Mouse (Mus musculus) stomach, embryonic 14.5 days (tissue): ENCODE results near the gene Il17rd. TPM values are rescaled to one million over a fixed set of nuclear protein-coding genes. Genes with fewer than 3 reads are reported as not detected.

Experiments used
- ATAC-seq: fragments of 200-750 bp; cut with Nextera tagmentation; 2 replicates; pipeline ENCODE4 v1.8.0; 2017; ENCODE audit warnings: low read depth, moderate TSS enrichment; ENCODE audit not compliant: insufficient number of reproducible peaks, insufficient read depth, low FRiP score
- H3K27ac ChIP-seq: fragments of 300-500 bp; sonication (generic); 2 replicates; pipeline ENCODE4 v1.5.1; 2014; ENCODE audit warnings: mild to moderate bottlenecking, low read length, moderate library complexity, mixed read lengths
- H3K27me3 ChIP-seq: fragments of 300-500 bp; sonication (generic); 2 replicates; pipeline ENCODE4 v1.6.1; 2014; ENCODE audit warnings: low read length, control low read depth, mixed read lengths; ENCODE audit not compliant: control insufficient read depth, insufficient read depth
- H3K36me3 ChIP-seq: fragments of 300-500 bp; sonication (generic); 2 replicates; pipeline ENCODE4 v1.6.1; 2014; ENCODE audit warnings: mild to moderate bottlenecking, control low read depth, low read length, moderate library complexity, mixed read lengths; ENCODE audit not compliant: control insufficient read depth, insufficient read depth
- H3K4me1 ChIP-seq: fragments of 300-500 bp; sonication (generic); 2 replicates; pipeline ENCODE4 v1.6.1; 2014; ENCODE audit warnings: low read length, control low read depth, mixed read lengths; ENCODE audit not compliant: control insufficient read depth, insufficient read depth
- H3K4me2 ChIP-seq: fragments of 300-500 bp; sonication (generic); replicated peaks from 2 replicates; pipeline ENCODE4 v1.6.1; 2014; ENCODE audit warnings: low read depth, low read length, control low read depth
- H3K4me3 ChIP-seq: fragments of 300-500 bp; sonication (generic); 2 replicates; pipeline ENCODE4 v1.5.1; 2014; ENCODE audit warnings: low read depth, low read length, control low read depth
- H3K9ac ChIP-seq: fragments of 300-500 bp; sonication (generic); replicated peaks from 2 replicates; pipeline ENCODE4 v1.6.1; 2014; ENCODE audit warnings: low read depth, mild to moderate bottlenecking, control low read depth, low read length, moderate library complexity, mixed read lengths
- H3K9me3 ChIP-seq: fragments of 300-500 bp; sonication (generic); 2 replicates; pipeline ENCODE4 v1.6.1; 2016; ENCODE audit warnings: low read depth, low read length, control low read depth; ENCODE audit not compliant: control insufficient read depth
- WGBS: fragments of 180-500 bp; shearing (Covaris S2); extraction: QIAGEN DNeasy Blood & Tissue Kit; methylation state at CpG from one replicate; pipeline ENCODE4 v1.1.7; 2014; 5-methylcytosine and 5-hydroxymethylcytosine counted together
- polyA plus RNA-seq: library from polyadenylated mRNA; unstranded; fragments of >200 nt; fragmentation: Nextera tagmentation; extraction: Ambion mirVana; gene quantifications from 2 replicates; pipeline ENCODE4 v1.2.1, GENCODE M21; 2014

Gene Il17rd
- polyA plus RNA-seq, 1 experiment from 2014 or later = 5.2 TPM

- Histone ChIP-seq H3K4me2 (no peak overlapping the region), H3K4me1 (peaks cover 41% of the 10 kb centered on the region), H3K36me3 (no peaks in the 10 kb centered on the region), H3K27ac (no peak overlapping the region; the same call in 1 of the 2 replicates), H3K9ac (no peak overlapping the region), H3K27me3 (no peaks in the 10 kb centered on the region), H3K4me3 (no peak overlapping the region), H3K9me3 (no peaks in the 10 kb centered on the region)
- no peak for ATAC-seq
- 51% methylated on average over 9 of the region's 9 CpGs for WGBS
Measured at GRCm38 (mm10) chr14:27050043-27050442, 11.3 kb downstream of the Il17rd start.

- Histone ChIP-seq H3K27ac (peak overlapping the region; percentile 33; the same call in 1 of the 2 replicates), H3K4me3 (no peak overlapping the region), H3K9me3 (no peaks in the 10 kb centered on the region), H3K4me1 (peaks cover 35% of the 10 kb centered on the region), H3K9ac (no peak overlapping the region), H3K4me2 (no peak overlapping the region), H3K27me3 (no peaks in the 10 kb centered on the region), H3K36me3 (no peaks in the 10 kb centered on the region)
- WGBS = 31% methylated on average over 18 of the region's 18 CpGs
- peak; percentile 18; the same call in 1 of the 2 replicates for ATAC-seq
Measured at GRCm38 (mm10) chr14:27050560-27051510, 12.1 kb downstream of the Il17rd start.

GRCm38 (mm10) chr14:27051511-27051895 lies 12.8 kb downstream of the Il17rd start:
- H3K36me3 ChIP-seq = no peaks in the 10 kb centered on the region
- no peak overlapping the region for H3K4me2 ChIP-seq
- 48% methylated on average over 5 of the region's 5 CpGs for WGBS
- H3K27ac ChIP-seq = no peak overlapping the region; the same call in 1 of the 2 replicates
- H3K27me3 ChIP-seq = no peaks in the 10 kb centered on the region
- H3K4me1 ChIP-seq = peaks cover 28% of the 10 kb centered on the region; the same call in 1 of the 2 replicates
- ATAC-seq = no peak
- H3K9me3 ChIP-seq = no peaks in the 10 kb centered on the region
- H3K4me3 ChIP-seq = no peak overlapping the region
- H3K9ac ChIP-seq = no peak overlapping the region

GRCm38 (mm10) chr14:27058535-27059223 lies 19.9 kb downstream of the Il17rd start:
- 0 out of 2 replicates have a peak, but pooled peaks have one; percentile 30 for ATAC-seq

GRCm38 (mm10) chr14:27059224-27059558 lies 20.4 kb downstream of the Il17rd start:
- Histone ChIP-seq H3K36me3 (no peaks in the 10 kb centered on the region), H3K27ac (peak overlapping the region; percentile 63; the same call in 1 of the 2 replicates), H3K9ac (no peak overlapping the region), H3K27me3 (no peaks in the 10 kb centered on the region), H3K9me3 (no peaks in the 10 kb centered on the region), H3K4me3 (no peak overlapping the region), H3K4me2 (peak overlapping the region; percentile 23; the same call in 1 of the 2 replicates), H3K4me1 (peaks cover 38% of the 10 kb centered on the region)
- peak; percentile 46; the same call in 1 of the 2 replicates for ATAC-seq
- 6% methylated on average over 8 of the region's 8 CpGs for WGBS

More at GRCm38 (mm10) chr14:27058535-27059223, 19.9 kb downstream of the Il17rd start:
- 3% methylated on average over 13 of the region's 13 CpGs for WGBS
- no peaks in the 10 kb centered on the region for H3K36me3 ChIP-seq
- peak overlapping the region; percentile 23; the same call in 1 of the 2 replicates for H3K4me2 ChIP-seq
- peaks cover 33% of the 10 kb centered on the region for H3K4me1 ChIP-seq
- peak overlapping the region; percentile 63; the same call in 1 of the 2 replicates for H3K27ac ChIP-seq
- no peak overlapping the region for H3K9ac ChIP-seq
- no peaks in the 10 kb centered on the region for H3K27me3 ChIP-seq
- no peak overlapping the region for H3K4me3 ChIP-seq
- no peaks in the 10 kb centered on the region for H3K9me3 ChIP-seq

GRCm38 (mm10) chr14:27063338-27063737 lies 24.6 kb downstream of the Il17rd start:
- Histone ChIP-seq H3K9ac (no peak overlapping the region), H3K27ac (no peak overlapping the region), H3K27me3 (no peaks in the 10 kb centered on the region), H3K9me3 (no peaks in the 10 kb centered on the region), H3K36me3 (no peaks in the 10 kb centered on the region), H3K4me1 (peaks cover 48% of the 10 kb centered on the region), H3K4me3 (no peak overlapping the region), H3K4me2 (no peak overlapping the region)
- no peak for ATAC-seq
- 76% methylated on average over 1 of the region's 1 CpGs for WGBS

GRCm38 (mm10) chr14:27066171-27066929 lies 27.6 kb downstream of the Il17rd start:
- peak; percentile 72; the same call in 1 of the 2 replicates for ATAC-seq
- 0 out of 2 replicates have a peak overlapping the region, but pooled peaks have one; percentile 10 for H3K4me2 ChIP-seq

GRCm38 (mm10) chr14:27067866-27068271 lies 29.1 kb downstream of the Il17rd start:
- 21% methylated on average over 6 of the region's 6 CpGs for WGBS
- Histone ChIP-seq H3K9ac (no peak overlapping the region), H3K27ac (peak overlapping the region; percentile 74), H3K4me1 (peaks cover 57% of the 10 kb centered on the region), H3K4me3 (no peak overlapping the region), H3K9me3 (no peaks in the 10 kb centered on the region), H3K4me2 (0 out of 2 replicates have a peak overlapping the region, but pooled peaks have one; percentile 7), H3K36me3 (no peaks in the 10 kb centered on the region), H3K27me3 (no peaks in the 10 kb centered on the region)
- ATAC-seq = no peak

More at GRCm38 (mm10) chr14:27066171-27066929, 27.6 kb downstream of the Il17rd start:
- H3K4me1 ChIP-seq = peaks cover 49% of the 10 kb centered on the region
- 13% methylated on average over 9 of the region's 9 CpGs for WGBS
- H3K27me3 ChIP-seq = no peaks in the 10 kb centered on the region
- no peaks in the 10 kb centered on the region for H3K36me3 ChIP-seq
- no peak overlapping the region for H3K4me3 ChIP-seq
- no peak overlapping the region for H3K9ac ChIP-seq
- H3K27ac ChIP-seq = peak overlapping the region; percentile 82
- H3K9me3 ChIP-seq = no peaks in the 10 kb centered on the region
